Mouse (Mus musculus) midbrain, embryonic 12.5 days (tissue): Measurements from ENCODE around the gene Olfr1377. TPM values are rescaled to one million over a fixed set of nuclear protein-coding genes. Genes with fewer than 3 reads are reported as not detected.
"Not testable (repeated sequence)": the region's sequence is repeated elsewhere in the genome, so short reads cannot be mapped to it uniquely, and the experiment has no call there.

Source experiments
- ATAC-seq: fragments of 200-750 bp; cut with Nextera tagmentation; 2 replicates; pipeline ENCODE4 v1.8.0; 2017; ENCODE audit warnings: low read depth, moderate TSS enrichment, moderate library complexity; ENCODE audit not compliant: low FRiP score
- H3K27ac ChIP-seq: fragments of 300-500 bp; sonication (generic); replicated peaks from 2 replicates; pipeline ENCODE4 v1.5.1; 2016; ENCODE audit warnings: mild to moderate bottlenecking
- H3K27me3 ChIP-seq: fragments of 300-500 bp; sonication (generic); 2 replicates; pipeline ENCODE4 v1.6.1; 2016; ENCODE audit warnings: mild to moderate bottlenecking
- H3K36me3 ChIP-seq: fragments of 300-500 bp; sonication (generic); 2 replicates; pipeline ENCODE4 v1.6.1; 2016
- H3K4me1 ChIP-seq: fragments of 300-500 bp; sonication (generic); 2 replicates; pipeline ENCODE4 v1.6.1; 2016
- H3K4me2 ChIP-seq: fragments of 300-500 bp; sonication (generic); replicated peaks from 2 replicates; pipeline ENCODE4 v1.6.1; 2016; ENCODE audit warnings: mild to moderate bottlenecking, moderate library complexity
- H3K4me3 ChIP-seq: fragments of 300-500 bp; sonication (generic); 2 replicates; pipeline ENCODE4 v1.5.1; 2016; ENCODE audit warnings: mild to moderate bottlenecking
- H3K9ac ChIP-seq: fragments of 300-500 bp; sonication (generic); replicated peaks from 2 replicates; pipeline ENCODE4 v1.6.1; 2016; ENCODE audit warnings: mild to moderate bottlenecking, moderate library complexity
- H3K9me3 ChIP-seq: fragments of 300-500 bp; sonication (generic); 2 replicates; pipeline ENCODE4 v1.6.1; 2016; ENCODE audit warnings: mild to moderate bottlenecking
- WGBS: fragments of 180-500 bp; shearing (Covaris S2); methylation state at CpG from one replicate; pipeline ENCODE4 v1.1.7; 2016; 5-methylcytosine and 5-hydroxymethylcytosine counted together
- polyA plus RNA-seq: library from polyadenylated mRNA; unstranded; fragments of >200 nt; fragmentation: Nextera tagmentation; extraction: Ambion mirVana; gene quantifications from 2 replicates; pipeline ENCODE4 v1.2.1, GENCODE M21; 2016

Olfr1377 gene
- polyA plus RNA-seq, 1 experiment from 2014 or later: not detected

DNA sequence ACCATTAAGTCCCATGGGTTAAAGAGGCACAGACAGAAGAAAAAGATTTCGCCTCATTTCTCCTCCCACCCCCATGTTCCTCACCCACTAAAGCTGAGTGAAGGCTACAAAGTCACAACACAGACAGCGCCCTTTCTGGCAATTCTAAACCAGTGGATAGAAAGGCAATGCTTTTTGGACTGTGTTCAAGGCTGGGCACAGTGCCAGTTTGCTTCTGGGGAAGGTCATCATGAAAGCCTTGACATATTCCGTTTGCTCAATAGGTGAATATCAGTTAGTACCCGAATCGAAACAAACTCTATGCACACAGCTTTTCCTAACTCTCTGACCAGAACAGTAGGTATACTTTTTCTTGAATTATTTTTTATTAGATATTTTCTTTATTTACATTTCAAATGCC lies 30.1 kb downstream of the Olfr1377 start:
- Histone ChIP-seq H3K4me3 (no peak overlapping the region), H3K9ac (no peak overlapping the region)

DNA sequence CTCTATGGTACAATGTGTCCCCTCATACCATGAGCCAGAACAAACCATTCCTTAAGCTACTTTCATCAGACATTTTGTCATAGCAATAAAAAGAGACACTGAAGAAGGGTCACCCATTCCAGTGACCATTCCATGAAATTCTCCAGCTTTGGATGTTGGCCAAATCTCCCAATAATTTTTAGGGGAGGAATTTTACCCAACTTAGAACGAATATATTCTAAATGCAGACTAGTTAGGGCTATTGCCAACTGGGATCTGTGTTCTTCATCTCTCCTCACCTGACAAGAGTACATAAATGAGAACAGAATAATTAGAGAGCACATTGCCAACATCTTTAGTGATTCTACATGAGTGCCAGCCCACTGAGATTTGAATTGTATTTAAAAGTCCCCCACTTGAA lies 32.2 kb downstream of the Olfr1377 start, which contains the start of gene Olfr54:
Gene Olfr54 (plus strand): TSS at position 301 of the 400 bp plus-strand sequence.
- no peaks in the 10 kb centered on the region for H3K36me3 ChIP-seq
- no peaks in the 10 kb centered on the region for H3K9me3 ChIP-seq
- 70% methylated on average over 1 of the region's 1 CpGs for WGBS
- H3K27me3 ChIP-seq: no peaks in the 10 kb centered on the region
- no peak within 1 kb of the TSS for H3K4me2 ChIP-seq
- no peak for ATAC-seq
- no peak within 1 kb of the TSS for H3K4me3 ChIP-seq
- H3K9ac ChIP-seq: no peak within 1 kb of the TSS
- H3K27ac ChIP-seq: no peak within 1 kb of the TSS
- H3K4me1 ChIP-seq: no peaks in the 10 kb centered on the region

More for the DNA sequence above, 30.1 kb downstream of the Olfr1377 start:
- Histone ChIP-seq H3K4me1 (no peaks in the 10 kb centered on the region), H3K27ac (no peak overlapping the region), H3K36me3 (no peaks in the 10 kb centered on the region), H3K4me2 (no peak overlapping the region), H3K27me3 (no peaks in the 10 kb centered on the region), H3K9me3 (no peaks in the 10 kb centered on the region)
- WGBS: 88% methylated on average over 5 of the region's 5 CpGs
- ATAC-seq: no peak

GRCm38 (mm10) chr11:51016341-51016740 lies 34.6 kb downstream of the Olfr1377 start:
- Histone ChIP-seq H3K9ac (no peak overlapping the region), H3K27ac (no peak overlapping the region), H3K4me2 (no peak overlapping the region), H3K4me3 (no peak overlapping the region), H3K36me3 (no peaks in the 10 kb centered on the region), H3K4me1 (no peaks in the 10 kb centered on the region), H3K27me3 (no peaks in the 10 kb centered on the region), H3K9me3 (no peaks in the 10 kb centered on the region)
- no peak for ATAC-seq
- WGBS: 43% methylated on average over 2 of the region's 2 CpGs

GRCm38 (mm10) chr11:51026811-51027210 lies 45.0 kb downstream of the Olfr1377 start:
- not testable (repeated sequence) for H3K27me3 ChIP-seq, H3K4me2 ChIP-seq, H3K9ac ChIP-seq, H3K4me3 ChIP-seq, ATAC-seq, H3K36me3 ChIP-seq, H3K4me1 ChIP-seq, H3K27ac ChIP-seq, H3K9me3 ChIP-seq
- WGBS: 82% methylated on average over 11 of the region's 11 CpGs

DNA sequence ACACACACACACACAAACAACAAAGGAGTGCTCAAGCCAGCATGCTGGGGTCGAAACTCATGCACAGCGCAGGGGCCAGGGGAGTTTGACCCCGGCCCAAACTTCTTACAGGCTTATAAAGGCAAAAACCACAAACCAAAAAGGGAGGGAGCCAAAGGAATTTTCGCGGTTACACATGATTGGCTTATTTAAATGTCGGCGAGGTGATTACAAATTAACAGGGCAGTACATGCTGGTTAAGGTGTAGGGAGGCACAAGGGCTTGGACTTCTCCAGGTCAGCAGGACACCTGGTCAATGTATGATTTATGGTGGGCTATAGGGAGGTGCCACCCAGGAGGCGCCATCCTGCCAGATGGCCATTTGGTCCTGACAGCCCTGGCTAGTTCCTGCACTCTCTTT lies 47.6 kb downstream of the Olfr1377 start:
- not testable (repeated sequence) for H3K9me3 ChIP-seq, H3K4me1 ChIP-seq, H3K4me2 ChIP-seq, H3K4me3 ChIP-seq, H3K27ac ChIP-seq, H3K27me3 ChIP-seq, ATAC-seq, H3K9ac ChIP-seq, H3K36me3 ChIP-seq
- WGBS: 69% methylated on average over 8 of the region's 8 CpGs

DNA sequence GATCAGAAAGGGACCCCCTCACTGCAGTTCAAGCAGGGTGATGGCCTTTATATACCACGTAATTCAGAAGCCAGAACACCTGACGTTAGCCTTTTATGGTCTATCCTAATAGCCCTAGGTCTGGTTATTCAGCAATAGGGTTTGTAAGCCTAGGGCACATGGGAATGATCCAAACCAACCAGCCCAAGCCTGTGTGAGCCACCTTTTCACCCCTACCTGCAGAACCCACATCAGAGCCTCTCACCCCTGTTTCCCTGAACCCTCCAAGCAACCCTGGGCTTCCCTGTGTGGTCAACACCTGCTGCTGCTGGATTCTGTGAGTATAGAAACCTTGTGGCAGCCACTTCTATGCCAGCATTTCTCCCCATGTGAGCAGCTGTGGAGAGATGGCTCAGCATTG lies 48.5 kb downstream of the Olfr1377 start:
- no peak for ATAC-seq
- 90% methylated on average over 2 of the region's 2 CpGs for WGBS
- H3K4me2 ChIP-seq: no peak overlapping the region

GRCm38 (mm10) chr11:51032851-51033250 lies 51.1 kb downstream of the Olfr1377 start:
- 33% methylated on average over 1 of the region's 1 CpGs for WGBS
- ATAC-seq: no peak

More for the DNA sequence above, 48.5 kb downstream of the Olfr1377 start:
- H3K27me3 ChIP-seq: no peaks in the 10 kb centered on the region
- H3K9me3 ChIP-seq: no peaks in the 10 kb centered on the region
- no peaks in the 10 kb centered on the region for H3K4me1 ChIP-seq
- H3K36me3 ChIP-seq: no peaks in the 10 kb centered on the region
- no peak overlapping the region for H3K27ac ChIP-seq
- no peak overlapping the region for H3K4me3 ChIP-seq
- H3K9ac ChIP-seq: no peak overlapping the region

DNA sequence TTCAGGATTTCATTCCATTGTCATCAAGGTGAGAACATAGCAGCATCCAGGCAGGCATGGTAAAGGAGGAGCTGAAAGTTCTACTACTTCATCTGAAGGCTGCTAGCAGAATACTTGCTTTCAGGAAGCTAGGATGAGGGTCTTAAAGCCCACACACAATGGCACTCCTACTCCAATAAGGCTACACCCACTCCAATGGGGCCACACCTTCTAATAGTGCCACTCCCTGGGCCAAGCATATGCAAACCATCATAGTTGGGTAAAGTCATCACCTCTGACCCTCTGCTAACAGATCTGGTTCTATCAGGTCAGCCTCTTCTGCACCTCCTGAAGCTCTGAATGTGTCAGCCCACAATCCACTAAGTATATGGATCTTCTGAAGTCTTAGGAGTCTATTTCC lies 52.4 kb downstream of the Olfr1377 start:
- H3K4me3 ChIP-seq, ATAC-seq, H3K27me3 ChIP-seq, H3K9ac ChIP-seq, H3K4me1 ChIP-seq, H3K27ac ChIP-seq, H3K4me2 ChIP-seq, H3K9me3 ChIP-seq, H3K36me3 ChIP-seq: not testable (repeated sequence)

More at GRCm38 (mm10) chr11:51032851-51033250, 51.1 kb downstream of the Olfr1377 start:
- Histone ChIP-seq H3K4me3 (no peak overlapping the region), H3K27ac (no peak overlapping the region), H3K9me3 (no peaks in the 10 kb centered on the region), H3K36me3 (no peaks in the 10 kb centered on the region), H3K4me1 (no peaks in the 10 kb centered on the region), H3K4me2 (no peak overlapping the region), H3K27me3 (no peaks in the 10 kb centered on the region), H3K9ac (no peak overlapping the region)

- WGBS: 90% methylated on average over 2 of the region's 2 CpGs
- no peaks in the 10 kb centered on the region for H3K27me3 ChIP-seq
- no peaks in the 10 kb centered on the region for H3K9me3 ChIP-seq
- no peak overlapping the region for H3K4me2 ChIP-seq
- no peaks in the 10 kb centered on the region for H3K36me3 ChIP-seq
- H3K9ac ChIP-seq: no peak overlapping the region
- no peak overlapping the region for H3K27ac ChIP-seq
- no peak for ATAC-seq
- H3K4me3 ChIP-seq: no peak overlapping the region
- H3K4me1 ChIP-seq: no peaks in the 10 kb centered on the region
Measured at GRCm38 (mm10) chr11:51035951-51036350, 54.2 kb downstream of the Olfr1377 start.

Other genes with a start within 250 kb of the Olfr1377 start
- gene Zfp354c, start 154.2 kb upstream of the Olfr1377 start, polyA plus RNA-seq: 58.1 and 59.2 TPM in 2 replicates
- 1.1 and 1.8 TPM in 2 replicates for gene Zfp879, start 140.4 kb upstream of the Olfr1377 start, polyA plus RNA-seq
- not detected in 2 replicates for gene Grm6, start 131.3 kb upstream of the Olfr1377 start, polyA plus RNA-seq
- 17.3 and 19.3 TPM in 2 replicates for gene Zfp454, start 94.3 kb upstream of the Olfr1377 start, polyA plus RNA-seq
- 37.4 and 40.2 TPM in 2 replicates for gene Zfp2, start 65.8 kb upstream of the Olfr1377 start, polyA plus RNA-seq
- gene Zfp354b, start 50.3 kb upstream of the Olfr1377 start, polyA plus RNA-seq: 2.1 and 2.4 TPM in 2 replicates
- gene 4933414I15Rik, start 38.2 kb upstream of the Olfr1377 start, polyA plus RNA-seq: not detected in 2 replicates
- not detected in 2 replicates for gene Prop1, start 28.2 kb upstream of the Olfr1377 start, polyA plus RNA-seq
- gene Olfr1378, start 15.4 kb upstream of the Olfr1377 start, polyA plus RNA-seq: not detected in 2 replicates
- gene Olfr51, start 21.6 kb downstream of the Olfr1377 start, polyA plus RNA-seq: not detected in 2 replicates
- gene Olfr54, start 32.3 kb downstream of the Olfr1377 start, polyA plus RNA-seq: not detected in 2 replicates
- not detected in 2 replicates for gene Olfr1375, start 66.1 kb downstream of the Olfr1377 start, polyA plus RNA-seq
- 11.3 and 11.7 TPM in 2 replicates for gene Zfp354a, start 77.3 kb downstream of the Olfr1377 start, polyA plus RNA-seq
- not detected in 2 replicates for gene Gm12569, start 238.5 kb downstream of the Olfr1377 start, polyA plus RNA-seq